Mouse (Mus musculus) heart, adult 2 months (tissue): ENCODE data around the gene Sh3tc1.

Experiments used
- CTCF ChIP-seq: fragments of 200-600 bp; IDR thresholded peaks from 2 replicates; pipeline ENCODE4 v1.8.1; 2022; ENCODE audit warnings: antibody characterized with exemption, mild to moderate bottlenecking, moderate library complexity
- POLR2A ChIP-seq: fragments of 200-500 bp; IDR thresholded peaks from 2 replicates; pipeline ENCODE4 v1.6.1; 2011; ENCODE audit warnings: mild to moderate bottlenecking, low read depth, low read length, control low read depth; ENCODE audit not compliant: insufficient read depth

GRCm38 (mm10) chr5:35788719-35789118 lies 48.9 kb upstream of the Sh3tc1 start:
- TF ChIP-seq POLR2A (no peak), CTCF (no peak)
